Mouse (Mus musculus) forebrain, postnatal 0 days (tissue): ENCODE measurements around the gene Sult1a1. TPM values are rescaled to one million over a fixed set of nuclear protein-coding genes. Genes with fewer than 3 reads are reported as not detected.

Experiments used
- ATAC-seq: fragments of 200-750 bp; cut with Nextera tagmentation; 2 replicates; pipeline ENCODE4 v1.8.0; 2017; ENCODE audit warnings: mild to moderate bottlenecking, moderate library complexity
- DNase-seq: peaks from one replicate; pipeline ENCODE4 v3.0.0-alpha.2; 2015
- H3K27ac ChIP-seq: fragments of 300-500 bp; sonication (generic); 2 replicates; pipeline ENCODE4 v1.5.1; 2014; ENCODE audit warnings: low read depth, mild to moderate bottlenecking, antibody characterized with exemption, low read length, moderate library complexity, mixed read lengths
- H3K27me3 ChIP-seq: fragments of 300-500 bp; sonication (generic); 2 replicates; pipeline ENCODE4 v1.6.1; 2014; ENCODE audit warnings: mild to moderate bottlenecking, low read length, mixed read lengths; ENCODE audit not compliant: insufficient read depth
- H3K36me3 ChIP-seq: fragments of 300-500 bp; sonication (generic); 2 replicates; pipeline ENCODE4 v1.6.1; 2014; ENCODE audit warnings: mild to moderate bottlenecking, moderate library complexity; ENCODE audit not compliant: insufficient read depth
- H3K4me1 ChIP-seq: fragments of 300-500 bp; sonication (generic); 2 replicates; pipeline ENCODE4 v1.6.1; 2014; ENCODE audit warnings: antibody characterized with exemption; ENCODE audit not compliant: insufficient read depth
- H3K4me2 ChIP-seq: fragments of 300-500 bp; sonication (generic); 2 replicates; pipeline ENCODE4 v1.6.1; 2014; ENCODE audit warnings: low read depth, mild to moderate bottlenecking, moderate library complexity
- H3K4me3 ChIP-seq: fragments of 300-500 bp; sonication (generic); 2 replicates; pipeline ENCODE4 v1.5.1; 2014; ENCODE audit warnings: low read depth, low read length, mixed read lengths
- H3K9ac ChIP-seq: fragments of 300-500 bp; sonication (generic); 2 replicates; pipeline ENCODE4 v1.6.1; 2014; ENCODE audit warnings: mild to moderate bottlenecking
- H3K9me3 ChIP-seq: fragments of 300-500 bp; sonication (generic); 2 replicates; pipeline ENCODE4 v1.6.1; 2016; ENCODE audit warnings: low read length
- CTCF ChIP-seq: sonication (generic); IDR thresholded peaks from 2 replicates; pipeline ENCODE4 v1.5.1; 2016; ENCODE audit warnings: antibody characterized with exemption, control low read depth, low read depth
- WGBS: fragments of 180-500 bp; shearing (Covaris S2); extraction: QIAGEN DNeasy Blood & Tissue Kit; methylation state at CpG from one replicate; pipeline ENCODE4 v1.1.7; 2014; 5-methylcytosine and 5-hydroxymethylcytosine counted together
- polyA plus RNA-seq: library from polyadenylated mRNA; unstranded; fragments of >200 nt; fragmentation: Nextera tagmentation; extraction: Ambion mirVana; gene quantifications from 2 replicates; pipeline ENCODE4 v1.2.1, GENCODE M21; 2015
- total RNA-seq: library from RNA; depleted of rRNA; stranded (reverse); fragments of >200 nt; gene quantifications from 2 replicates; pipeline ENCODE4 v1.2.3, GENCODE M21; 2014

The Sult1a1 gene
- total and polyA plus RNA-seq, 2 experiments from 2014 or later: 16.0 to 22.8 TPM

GRCm38 (mm10) chr7:126702861-126703756, 26.9 kb upstream of the Sult1a1 start:
- DNase-seq: peak; percentile 24
- ATAC-seq: no peak

GRCm38 (mm10) chr7:126702358-126702757, 26.1 kb upstream of the Sult1a1 start:
- H3K9ac ChIP-seq: peak overlapping the region; percentile 89; the same call in 1 of the 2 replicates
- peaks cover 13% of the 10 kb centered on the region; the same call in 1 of the 2 replicates for H3K4me1 ChIP-seq
- no peak overlapping the region for H3K4me3 ChIP-seq
- WGBS: 88% methylated on average over 6 of the region's 6 CpGs
- no peaks in the 10 kb centered on the region for H3K27me3 ChIP-seq
- H3K27ac ChIP-seq: no peak overlapping the region
- H3K9me3 ChIP-seq: no peaks in the 10 kb centered on the region
- peak overlapping the region; percentile 66 for H3K4me2 ChIP-seq
- TF ChIP-seq CTCF: no peak
- DNase-seq (no peak), ATAC-seq (no peak)
- peaks cover 26% of the 10 kb centered on the region for H3K36me3 ChIP-seq

More at GRCm38 (mm10) chr7:126702861-126703756, 26.9 kb upstream of the Sult1a1 start:
- Histone ChIP-seq H3K4me3 (peak overlapping the region; percentile 81), H3K9me3 (no peaks in the 10 kb centered on the region), H3K4me1 (peaks cover 13% of the 10 kb centered on the region; the same call in 1 of the 2 replicates), H3K27ac (peak overlapping the region; percentile 92; the same call in 1 of the 2 replicates), H3K27me3 (no peaks in the 10 kb centered on the region), H3K9ac (peak overlapping the region; percentile 89), H3K36me3 (peaks cover 21% of the 10 kb centered on the region), H3K4me2 (peak overlapping the region; percentile 66)
- 81% methylated on average over 12 of the region's 12 CpGs for whole genome bisulfite sequencing
- no peak for TF ChIP-seq CTCF

DNA sequence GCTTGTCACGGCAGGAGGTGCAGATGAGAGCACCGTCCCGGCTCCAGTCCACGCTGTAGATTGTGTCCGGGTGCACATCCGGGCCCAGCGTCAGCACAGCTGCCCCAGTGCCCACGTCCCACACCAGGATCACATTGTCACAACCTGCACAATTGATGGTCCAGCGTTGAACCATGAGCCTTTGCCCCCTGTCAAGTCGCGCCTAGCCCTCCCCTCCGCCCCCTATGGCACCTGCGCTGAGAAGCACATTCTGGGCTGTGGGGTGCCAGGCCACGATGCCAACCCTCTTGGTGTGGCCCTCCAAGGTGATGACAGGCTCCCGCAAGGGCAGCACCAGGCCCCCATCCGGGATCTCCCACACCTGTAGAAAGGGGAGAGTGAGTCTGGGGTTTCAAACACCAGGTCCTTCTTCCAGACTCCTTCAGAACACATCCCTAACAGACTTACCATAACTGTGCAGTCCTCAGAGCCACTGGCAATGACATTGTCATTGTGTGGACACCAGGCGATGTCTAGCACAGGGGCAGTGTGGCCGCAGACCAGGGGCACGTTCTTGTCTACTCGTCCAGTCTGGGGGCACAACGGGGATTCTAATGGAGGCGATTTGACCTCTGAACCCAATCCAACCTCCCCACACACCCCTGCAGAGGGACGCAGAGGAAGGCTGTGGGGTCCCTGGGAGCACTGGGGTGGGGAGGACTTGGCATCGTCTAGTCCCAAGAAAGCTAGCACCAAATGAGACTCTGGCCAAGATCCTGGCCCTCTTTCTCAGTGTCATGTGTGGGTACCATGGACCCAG, 25.5 kb upstream of the Sult1a1 start:
- no peak for TF ChIP-seq CTCF
- no peaks in the 10 kb centered on the region for H3K27me3 ChIP-seq
- H3K9me3 ChIP-seq: no peaks in the 10 kb centered on the region
- no peak for ATAC-seq
- peak overlapping the region; percentile 37 for H3K9ac ChIP-seq
- 58% methylated on average over 24 of the region's 24 CpGs for WGBS
- peaks cover 17% of the 10 kb centered on the region for H3K4me1 ChIP-seq
- no peak for DNase-seq
- no peak overlapping the region for H3K4me3 ChIP-seq
- H3K27ac ChIP-seq: no peak overlapping the region
- H3K36me3 ChIP-seq: peaks cover 26% of the 10 kb centered on the region
- peak overlapping the region; percentile 26 for H3K4me2 ChIP-seq

DNA sequence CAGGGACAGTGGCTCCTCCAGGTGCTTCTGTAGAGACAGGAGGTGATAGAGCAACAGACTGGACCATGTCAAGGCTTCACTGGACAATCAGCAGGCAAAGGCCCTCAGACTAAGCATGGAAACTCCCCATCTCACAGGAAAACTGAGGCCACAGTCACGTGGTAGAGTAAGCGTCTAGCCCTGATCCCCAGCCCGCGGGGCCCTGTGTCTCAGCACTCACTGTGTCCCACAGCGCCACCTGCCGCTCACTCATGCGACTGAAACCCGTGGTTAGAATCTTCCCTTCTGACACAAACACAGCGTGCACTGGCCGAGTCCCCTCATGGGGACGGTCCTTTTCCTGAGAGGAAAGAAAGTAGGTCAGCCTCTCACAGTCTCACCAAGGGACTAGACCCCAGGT, 24.8 kb upstream of the Sult1a1 start:
- Histone ChIP-seq H3K4me3 (no peak overlapping the region), H3K4me2 (peak overlapping the region; percentile 26), H3K9ac (peak overlapping the region; percentile 37), H3K9me3 (no peaks in the 10 kb centered on the region), H3K27ac (no peak overlapping the region), H3K27me3 (no peaks in the 10 kb centered on the region), H3K36me3 (peaks cover 26% of the 10 kb centered on the region), H3K4me1 (peaks cover 21% of the 10 kb centered on the region)
- DNase-seq (peak; percentile 90), ATAC-seq (peak; percentile 63)
- TF ChIP-seq CTCF: peak; percentile 90
- WGBS: 2% methylated on average over 11 of the region's 11 CpGs

DNA sequence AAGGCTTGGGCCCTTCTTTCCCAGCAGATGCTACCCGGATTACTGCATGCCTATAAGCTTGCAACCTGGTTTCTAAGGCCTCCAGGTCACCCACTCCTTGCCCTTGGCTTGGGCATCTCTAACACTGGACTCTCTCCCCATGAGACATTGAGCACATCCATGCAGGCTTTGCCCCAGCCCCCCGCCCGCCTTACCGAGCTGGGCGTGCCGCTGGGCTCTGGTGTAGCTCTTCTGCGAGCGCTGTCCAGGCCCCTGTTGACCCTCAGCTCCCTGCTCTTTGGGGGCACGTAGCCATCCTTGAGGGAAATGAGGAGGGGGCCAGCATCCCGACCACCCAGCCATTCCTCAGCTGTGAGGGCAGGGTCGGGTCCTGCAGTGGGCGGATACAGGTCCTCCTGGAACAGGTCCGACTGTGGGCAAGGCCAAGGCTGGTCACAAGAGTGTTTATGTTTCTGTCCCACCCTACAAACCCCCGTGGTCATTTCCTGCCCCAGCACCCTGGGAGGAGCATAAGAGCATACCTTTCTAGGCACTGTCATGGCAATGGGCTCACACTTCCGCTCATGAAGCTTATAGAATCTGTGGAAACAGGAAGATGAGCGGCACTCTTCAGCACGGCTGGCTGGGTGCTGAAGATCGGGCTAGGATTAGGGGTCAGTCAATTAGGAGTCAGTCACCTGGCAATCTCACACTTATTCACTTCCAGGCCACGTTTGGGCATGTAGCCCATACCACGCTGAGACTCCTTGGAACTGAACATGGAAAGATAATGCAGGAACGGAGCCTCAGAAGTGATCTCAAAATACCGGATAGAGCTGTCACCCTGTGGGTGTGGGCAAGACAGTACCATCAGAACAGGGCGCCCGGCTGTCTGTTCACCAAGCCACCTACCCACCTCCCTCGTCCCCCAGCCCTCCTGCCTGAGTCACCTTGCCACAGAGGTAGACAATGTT, 24.1 kb upstream of the Sult1a1 start:
- no peaks in the 10 kb centered on the region for H3K27me3 ChIP-seq
- no peak overlapping the region for H3K4me3 ChIP-seq
- H3K4me2 ChIP-seq: no peak overlapping the region; the same call in 1 of the 2 replicates
- peaks cover 21% of the 10 kb centered on the region for H3K4me1 ChIP-seq
- 0 out of 2 replicates have a peak overlapping the region, but pooled peaks have one; percentile 18 for H3K9ac ChIP-seq
- H3K9me3 ChIP-seq: no peaks in the 10 kb centered on the region
- no peak overlapping the region for H3K27ac ChIP-seq
- 84% methylated on average over 25 of the region's 25 CpGs for WGBS
- DNase-seq: no peak
- no peak for TF ChIP-seq CTCF
- no peak for ATAC-seq
- H3K36me3 ChIP-seq: peaks cover 26% of the 10 kb centered on the region

DNA sequence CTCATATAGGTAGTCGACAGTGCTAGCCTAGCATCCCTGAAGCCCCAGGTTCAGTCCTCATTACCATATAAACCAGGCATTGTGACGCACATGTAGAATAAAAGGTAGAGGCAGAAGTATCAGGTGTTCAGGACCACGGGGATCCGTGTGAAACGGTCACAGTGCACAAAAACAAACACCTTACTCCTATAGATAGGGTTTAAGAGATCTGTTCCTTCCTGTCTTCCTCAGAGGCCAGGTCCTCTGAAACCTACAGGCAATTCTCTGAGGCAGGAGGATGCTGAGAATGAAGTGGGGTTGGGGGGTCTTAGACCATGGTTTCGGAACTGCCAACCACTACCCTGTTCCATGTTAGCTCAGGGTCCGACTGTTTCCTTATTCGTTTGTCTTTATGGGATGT, 21.6 kb upstream of the Sult1a1 start:
- TF ChIP-seq CTCF: no peak
- H3K4me1 ChIP-seq: peaks cover 25% of the 10 kb centered on the region
- H3K4me3 ChIP-seq: no peak overlapping the region
- H3K9me3 ChIP-seq: no peaks in the 10 kb centered on the region
- ATAC-seq (no peak), DNase-seq (no peak)
- WGBS: 95% methylated on average over 8 of the region's 8 CpGs
- H3K27me3 ChIP-seq: no peaks in the 10 kb centered on the region
- no peak overlapping the region for H3K27ac ChIP-seq
- no peak overlapping the region for H3K9ac ChIP-seq
- H3K4me2 ChIP-seq: no peak overlapping the region
- H3K36me3 ChIP-seq: peaks cover 26% of the 10 kb centered on the region
